Mouse (Mus musculus): ENCODE measurements around the gene Ncapd2. TPM values are rescaled to one million over a fixed set of nuclear protein-coding genes. Genes with fewer than 3 reads are reported as not detected.

Ncapd2 gene
- polyA plus RNA-seq (2012; ENCODE audit: low replicate concordance), result 140 and 215 TPM in 2 replicates

DNA sequence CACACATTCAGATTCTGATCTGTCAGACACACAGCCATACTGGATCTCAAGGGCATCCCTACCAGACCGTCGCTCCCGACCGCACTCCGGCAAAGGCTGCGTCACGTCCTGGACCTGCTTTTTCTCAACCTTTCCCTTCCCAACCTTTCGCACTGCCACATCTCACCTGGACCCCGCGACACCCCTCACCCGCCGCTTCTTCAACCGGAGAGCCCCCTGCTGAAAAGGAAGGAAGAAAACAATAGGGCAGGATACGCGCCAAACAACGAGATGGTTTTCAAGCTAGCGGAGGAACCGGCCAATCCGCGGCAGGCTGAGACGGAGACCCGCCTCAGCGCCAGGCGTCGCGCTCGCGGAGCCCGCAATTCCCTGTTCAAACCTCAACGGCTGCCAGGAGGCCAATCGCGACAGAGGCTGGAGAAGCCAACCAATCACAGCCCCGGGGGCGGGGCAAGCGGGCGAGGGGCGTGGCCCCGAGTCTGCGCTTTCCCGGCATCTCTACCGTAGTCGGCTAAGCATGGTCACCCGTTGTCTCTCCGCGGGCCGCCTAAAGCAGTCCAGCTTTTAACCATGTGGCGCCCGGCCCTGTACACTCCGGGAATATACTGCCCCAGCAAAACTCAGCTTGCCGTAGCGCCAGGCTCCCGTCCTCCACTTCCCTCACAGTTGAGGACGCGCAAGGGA, at the start of gene Ncapd2, which contains the start of gene Mrpl51:
Ncapd2 (minus strand) TSS at position 370 of the 684 bp plus-strand sequence.
Mrpl51 (plus strand) TSS at position 470 of the 684 bp plus-strand sequence.

GRCm38 (mm10) chr6:125236782-125237181, 45.3 kb upstream of the Ncapd2 start, which contains the start of gene Cd27:
Gene Cd27 (minus strand): TSS chr6:125237010.

DNA sequence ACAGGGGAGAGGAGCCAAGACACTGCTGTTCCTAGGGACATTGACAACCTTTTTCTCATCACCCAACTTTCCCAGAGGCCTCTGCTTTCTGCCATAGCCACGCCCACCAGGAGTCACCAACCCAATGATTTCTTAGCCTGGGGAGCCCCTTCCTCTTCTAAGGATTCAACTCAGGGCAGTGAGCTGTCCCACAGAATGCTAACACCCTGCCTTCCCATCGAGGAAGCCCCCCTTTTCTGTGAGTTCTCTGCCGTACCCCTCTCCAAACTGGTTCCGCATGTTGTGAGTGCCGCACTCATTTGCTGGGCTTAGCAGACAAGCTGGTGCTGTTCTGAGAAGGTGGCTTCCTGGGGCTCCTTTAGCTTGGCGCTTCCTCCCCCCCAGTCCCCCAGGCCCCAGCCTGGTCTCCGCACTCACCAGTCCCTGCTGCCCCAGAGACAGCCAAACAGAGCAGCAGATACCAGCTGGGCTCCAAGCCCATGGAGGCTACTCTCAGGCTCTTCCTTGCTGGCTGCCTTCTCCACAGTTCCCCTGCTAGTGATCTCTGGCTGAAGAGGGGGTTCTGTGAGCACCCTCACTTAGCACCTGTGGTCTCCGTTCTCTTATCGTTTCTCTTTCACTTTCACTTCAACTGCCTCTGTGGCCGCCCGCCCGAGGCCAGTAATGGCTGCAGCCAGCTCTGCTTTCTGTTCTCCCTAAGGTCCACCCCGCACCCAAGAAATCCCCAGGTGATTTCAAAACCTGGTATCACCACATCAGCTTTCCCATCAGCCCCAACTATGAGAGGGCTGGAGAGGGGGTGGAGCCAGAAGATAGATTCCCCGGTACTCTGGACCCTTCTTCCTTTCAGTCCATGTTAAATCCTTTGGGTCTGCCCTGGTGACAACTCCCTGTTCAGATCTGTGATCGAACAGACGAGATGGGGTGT, 39.9 kb upstream of the Ncapd2 start, which contains the start of gene Tapbpl:
Tapbpl (minus strand) TSS at position 744 of the 928 bp plus-strand sequence.

GRCm38 (mm10) chr6:125215148-125215954, 23.9 kb upstream of the Ncapd2 start, which contains the start of gene Vamp1:
Gene Vamp1 (plus strand): TSS chr6:125215551.

DNA sequence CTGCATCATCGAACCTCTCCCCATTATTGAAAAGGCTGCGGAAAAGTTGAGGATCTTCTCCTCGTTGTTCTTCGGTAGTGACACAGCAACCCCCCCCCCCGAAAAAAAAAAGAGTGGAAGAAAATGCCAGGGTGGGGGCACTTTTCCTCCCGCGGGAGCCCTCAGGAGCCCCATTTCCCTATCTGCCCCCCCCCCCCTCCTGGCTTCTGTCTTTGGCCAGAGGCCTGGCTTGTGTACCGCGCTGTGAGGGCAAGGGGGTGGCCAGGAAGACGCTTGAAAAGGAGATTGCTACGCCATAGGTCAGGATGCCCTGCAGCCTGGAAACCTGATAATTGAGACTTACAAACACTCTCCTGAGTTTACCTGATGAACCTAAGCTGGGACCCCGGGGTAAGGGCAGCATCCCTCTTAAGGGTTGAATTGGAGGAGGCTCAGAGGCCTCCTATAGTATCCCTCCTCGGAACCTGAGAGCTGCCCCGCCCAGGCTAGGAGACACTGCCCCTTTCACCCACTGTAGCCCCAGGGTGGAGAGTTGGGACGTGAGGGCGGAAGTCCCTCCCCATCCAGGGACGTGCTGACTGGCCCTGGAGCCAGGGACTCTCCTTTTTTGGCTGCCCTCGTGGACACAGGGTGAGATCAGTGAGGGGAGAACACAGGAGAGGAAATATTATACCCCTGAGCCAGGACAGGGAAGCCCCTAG, 25.3 kb downstream of the Ncapd2 start, which contains the start of gene Gapdh:
Gapdh (minus strand) TSS at position 417 of the 701 bp plus-strand sequence.

DNA sequence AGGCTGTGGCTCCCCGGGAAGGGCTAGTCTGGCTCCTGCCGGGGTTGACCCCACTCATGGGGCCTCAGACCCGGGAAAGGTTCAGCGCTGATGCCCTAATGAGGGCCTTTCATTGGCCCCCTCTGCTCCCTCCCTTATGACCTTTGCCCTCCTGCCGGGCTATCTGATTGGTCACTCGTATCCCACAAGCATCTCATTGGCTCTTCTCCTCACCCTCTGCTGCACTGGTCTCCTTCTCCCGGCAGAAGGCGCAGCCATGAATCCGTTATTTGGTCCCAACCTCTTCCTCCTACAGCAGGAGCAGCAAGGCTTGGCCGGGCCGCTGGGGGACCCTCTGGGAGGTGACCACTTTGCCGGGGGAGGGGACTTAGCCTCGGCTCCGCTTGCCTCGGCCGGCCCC, 46.5 kb downstream of the Ncapd2 start, which contains the start of gene Iffo1:
Iffo1 (plus strand) TSS at position 241 of the 400 bp plus-strand sequence.

DNA sequence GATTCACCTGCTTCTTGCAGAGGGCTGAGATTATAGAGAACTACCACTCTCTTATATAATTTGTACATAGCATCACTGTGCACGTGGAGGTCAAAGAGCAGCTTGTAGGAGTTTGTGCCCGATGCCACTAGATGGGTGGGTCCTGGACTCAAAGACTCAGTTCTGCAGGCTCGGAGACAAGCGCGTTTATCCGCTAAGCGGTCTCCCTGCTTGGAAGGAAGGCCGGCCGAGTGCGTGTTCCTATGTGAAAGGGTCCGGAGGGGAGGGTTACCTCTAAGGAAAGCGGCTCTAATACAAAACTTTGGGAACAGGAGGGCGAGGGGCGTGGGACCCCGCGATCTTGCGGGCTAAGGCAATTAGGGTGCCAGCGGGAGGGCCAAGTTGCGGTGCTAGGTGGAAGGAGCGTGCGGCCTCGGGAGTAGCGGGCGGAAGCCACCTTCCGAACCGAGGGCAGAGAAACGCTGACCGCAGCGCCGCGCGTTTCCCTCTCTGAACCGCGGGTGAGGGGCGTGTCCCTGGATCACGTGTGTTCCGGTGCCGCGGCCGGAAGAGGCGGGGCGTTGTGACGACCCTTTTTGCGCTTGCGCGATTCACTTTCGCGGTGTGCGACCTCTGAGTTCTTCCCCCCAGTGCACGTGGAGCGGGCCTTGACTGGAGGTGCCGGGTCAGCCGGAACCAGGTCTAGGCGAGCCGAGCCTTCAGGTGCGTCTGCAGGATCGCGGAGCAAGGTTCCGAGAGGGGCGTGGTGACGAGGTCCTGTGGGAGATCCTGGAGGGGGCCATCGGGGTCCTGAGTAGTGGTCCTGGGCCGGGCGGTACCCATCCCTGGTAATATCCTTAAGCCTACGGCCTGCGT, 60.0 kb downstream of the Ncapd2 start, which contains the start of gene Nop2:
Nop2 (plus strand) TSS at position 608 of the 855 bp plus-strand sequence.

Other genes with a start within 250 kb of the Ncapd2 start
- gene Cops7a, start 226.2 kb downstream of the Ncapd2 start, polyA plus RNA-seq (2012; ENCODE audit: low replicate concordance), result 25.6 and 40.3 TPM in 2 replicates
- 16.7 and 36.1 TPM in 2 replicates for gene Pianp, start 195.0 kb downstream of the Ncapd2 start, polyA plus RNA-seq (2012; ENCODE audit: low replicate concordance)
- 40.4 and 66.4 TPM in 2 replicates for gene Zfp384, start 182.6 kb downstream of the Ncapd2 start, polyA plus RNA-seq (2012; ENCODE audit: low replicate concordance)
- gene Ing4, start 151.9 kb downstream of the Ncapd2 start, polyA plus RNA-seq (2012; ENCODE audit: low replicate concordance), result 8.1 and 12.1 TPM in 2 replicates
- 7.7 and 14.0 TPM in 2 replicates for gene Acrbp, start 142.0 kb downstream of the Ncapd2 start, polyA plus RNA-seq (2012; ENCODE audit: low replicate concordance)
- gene Lpar5, start 123.8 kb downstream of the Ncapd2 start, polyA plus RNA-seq (2012; ENCODE audit: low replicate concordance), result 1.7 and 4.5 TPM in 2 replicates
- gene Chd4, start 95.7 kb downstream of the Ncapd2 start, polyA plus RNA-seq (2012; ENCODE audit: low replicate concordance), result 91.9 and 132 TPM in 2 replicates
- gene Nop2, start 59.8 kb downstream of the Ncapd2 start, polyA plus RNA-seq (2012; ENCODE audit: low replicate concordance), result 22.6 and 92.7 TPM in 2 replicates
- 34.4 and 64.4 TPM in 2 replicates for gene Iffo1, start 46.5 kb downstream of the Ncapd2 start, polyA plus RNA-seq (2012; ENCODE audit: low replicate concordance)
- gene Gapdh, start 25.2 kb downstream of the Ncapd2 start, polyA plus RNA-seq (2012; ENCODE audit: low replicate concordance), result 448 and 5,359 TPM in 2 replicates
- gene Mrpl51, start 100 bp upstream of the Ncapd2 start, polyA plus RNA-seq (2012; ENCODE audit: low replicate concordance), result 134 and 154 TPM in 2 replicates
- 2.6 and 5.7 TPM in 2 replicates for gene Vamp1, start 23.9 kb upstream of the Ncapd2 start, polyA plus RNA-seq (2012; ENCODE audit: low replicate concordance)
- gene Tapbpl, start 40.2 kb upstream of the Ncapd2 start, polyA plus RNA-seq (2012; ENCODE audit: low replicate concordance), result 7.8 and 8.7 TPM in 2 replicates
- 4.1 and 13.9 TPM in 2 replicates for gene Cd27, start 45.3 kb upstream of the Ncapd2 start, polyA plus RNA-seq (2012; ENCODE audit: low replicate concordance)
- not detected in 2 replicates for gene Tuba3a, start 94.3 kb upstream of the Ncapd2 start, polyA plus RNA-seq (2012; ENCODE audit: low replicate concordance)
- 20.1 and 24.4 TPM in 2 replicates for gene Ltbr, start 122.2 kb upstream of the Ncapd2 start, polyA plus RNA-seq (2012; ENCODE audit: low replicate concordance)
- gene Scnn1a, start 129.0 kb upstream of the Ncapd2 start, polyA plus RNA-seq (2012; ENCODE audit: low replicate concordance), result 1.5 and 4.0 TPM in 2 replicates
- gene Tnfrsf1a, start 157.7 kb upstream of the Ncapd2 start, polyA plus RNA-seq (2012; ENCODE audit: low replicate concordance), result 25.3 and 103 TPM in 2 replicates
- gene Plekhg6, start 189.1 kb upstream of the Ncapd2 start, polyA plus RNA-seq (2012; ENCODE audit: low replicate concordance), result not detected in 2 replicates

All from leukemia stem cell, adult 10-12 weeks (primary cell).